Mouse (Mus musculus) megakaryocyte, embryonic 14.5 days (primary cell): ENCODE data around the gene Smim22.

Experiments used
- FLI1 ChIP-seq: IDR thresholded peaks from 2 replicates; pipeline ENCODE4 v1.6.1; 2012; ENCODE audit warnings: low read length, inconsistent platforms, mixed read lengths
- GATA1 ChIP-seq: IDR thresholded peaks from 3 replicates; pipeline ENCODE4 v1.6.1; 2012; ENCODE audit warnings: mixed read lengths, low read length, inconsistent platforms, borderline replicate concordance

DNA sequence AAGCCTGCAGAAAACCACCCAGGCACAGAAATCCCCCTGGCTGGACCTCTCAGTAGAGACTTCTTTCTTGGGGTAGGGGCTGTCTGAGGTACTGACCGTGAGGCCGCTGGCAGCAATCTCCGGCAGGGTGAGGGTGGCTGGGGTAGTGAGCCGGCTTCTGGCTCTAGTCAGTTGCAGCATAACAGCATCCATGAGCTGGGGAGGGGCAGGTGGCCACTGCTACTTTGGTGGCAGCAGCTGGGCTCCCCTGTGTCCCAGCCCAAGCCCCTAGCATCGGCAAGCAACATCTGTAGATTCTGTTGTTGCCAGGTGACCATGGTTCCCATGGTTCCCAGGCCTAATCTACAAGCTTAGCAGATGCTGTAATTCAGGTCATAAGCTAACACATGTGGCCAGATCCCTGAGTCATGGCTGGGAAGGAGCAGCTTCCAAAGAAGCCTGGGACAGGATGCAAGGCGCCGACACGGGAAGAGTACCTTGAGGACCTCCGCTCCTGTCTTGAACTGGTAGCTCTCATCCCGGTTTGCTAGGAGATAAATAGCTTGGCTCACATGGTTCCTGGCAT lies 3.4 kb downstream of the Smim22 start:
- TF ChIP-seq GATA1 = no peak
- no peak for TF ChIP-seq FLI1
